Mouse (Mus musculus) cerebellum, postnatal 36 days (tissue): Measurements from ENCODE around the gene Wdfy3.
"Not testable (repeated sequence)": the region's sequence is repeated elsewhere in the genome, so short reads cannot be mapped to it uniquely, and the experiment has no call there.

Experiments used
- DNase-seq, 2 experiments: peaks; one replicate each; pipeline ENCODE4 v3.0.0; 2021 to 2022; ENCODE audit warnings: mixed read lengths in 2 of 2

Gene Wdfy3

DNA sequence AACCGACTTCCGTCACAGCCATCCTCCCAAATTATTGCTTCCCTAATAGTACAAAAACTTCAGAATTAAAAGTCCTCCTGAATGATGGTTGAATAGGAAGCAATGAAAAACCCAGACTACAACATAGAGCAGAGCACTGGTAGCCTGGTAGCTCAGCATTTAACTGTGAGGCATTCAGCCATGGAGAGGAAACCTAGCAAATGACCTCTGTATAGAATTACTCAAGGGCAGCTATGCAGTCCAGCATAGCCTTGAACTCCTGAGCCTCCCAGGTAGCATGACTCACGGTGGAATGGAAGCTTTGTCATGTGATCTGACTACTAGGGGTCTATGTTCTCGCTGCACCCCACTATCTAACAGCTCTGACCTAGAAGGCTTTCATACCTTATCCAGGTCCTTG, 189.8 kb downstream of the Wdfy3 start:
- no peak for DNase-seq

GRCm38 (mm10) chr5:101878403-101878802, 191.3 kb downstream of the Wdfy3 start:
- DNase-seq: no peak

DNA sequence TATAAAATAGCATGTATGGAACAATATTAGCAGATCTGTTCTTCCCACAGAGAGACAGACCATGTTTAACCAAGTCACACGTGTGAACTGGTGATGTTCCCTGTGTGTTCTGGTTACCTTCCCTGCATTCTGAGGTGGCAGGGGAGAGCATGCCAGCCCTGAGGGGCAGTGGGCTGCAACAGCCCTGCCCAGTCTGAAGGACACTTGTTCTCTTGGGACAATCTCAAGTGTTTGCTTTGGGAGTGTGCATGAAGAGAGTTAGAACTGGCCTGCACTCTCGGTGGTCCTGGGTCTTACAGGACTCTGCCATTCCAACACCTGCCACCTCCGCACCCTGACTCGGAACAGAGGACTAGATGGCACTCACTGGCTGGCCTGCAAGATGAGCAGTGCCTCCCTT, 193.5 kb downstream of the Wdfy3 start:
- no peak for DNase-seq

DNA sequence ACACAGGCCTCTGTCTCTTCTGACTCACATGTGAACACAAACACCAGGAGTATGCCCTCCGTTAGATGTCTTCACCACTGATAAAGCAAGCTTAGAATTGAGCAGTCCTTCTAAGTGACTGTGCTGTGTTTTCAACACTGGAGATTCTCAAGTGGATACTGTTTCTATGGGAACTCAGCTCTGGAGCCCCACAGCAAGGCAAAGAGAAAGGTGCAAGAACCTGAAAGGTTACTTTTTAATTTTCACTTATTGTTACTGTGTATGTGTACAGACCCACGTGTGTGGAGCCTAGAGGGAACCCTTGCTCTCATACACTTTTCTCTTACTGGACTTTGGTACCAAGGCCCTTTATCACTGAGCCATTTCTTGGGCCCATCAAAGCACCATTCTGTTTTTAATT, 203.0 kb downstream of the Wdfy3 start:
- DNase-seq: no peak

DNA sequence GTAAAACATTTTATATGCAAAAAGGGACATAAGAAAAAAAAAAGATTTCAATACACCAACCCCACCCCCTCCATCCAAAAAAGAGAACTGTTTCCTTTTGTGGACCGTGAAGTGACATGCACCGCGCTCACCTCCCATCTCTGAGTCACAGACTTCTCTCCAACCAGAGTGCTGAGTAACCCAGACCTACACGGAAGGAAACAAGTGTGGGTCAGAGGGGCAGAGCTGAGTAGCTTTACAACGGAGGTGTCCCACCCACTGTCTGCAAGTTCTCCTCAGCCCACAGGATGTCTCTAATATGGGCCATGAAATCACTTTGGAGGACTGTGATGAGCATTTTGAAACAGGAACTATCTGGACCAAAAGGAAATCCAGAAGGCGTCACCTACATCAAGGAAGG, 205.8 kb downstream of the Wdfy3 start:
- DNase-seq: no peak

- no peak for DNase-seq
Measured at GRCm38 (mm10) chr5:101862651-101863050, 207.1 kb downstream of the Wdfy3 start.

DNA sequence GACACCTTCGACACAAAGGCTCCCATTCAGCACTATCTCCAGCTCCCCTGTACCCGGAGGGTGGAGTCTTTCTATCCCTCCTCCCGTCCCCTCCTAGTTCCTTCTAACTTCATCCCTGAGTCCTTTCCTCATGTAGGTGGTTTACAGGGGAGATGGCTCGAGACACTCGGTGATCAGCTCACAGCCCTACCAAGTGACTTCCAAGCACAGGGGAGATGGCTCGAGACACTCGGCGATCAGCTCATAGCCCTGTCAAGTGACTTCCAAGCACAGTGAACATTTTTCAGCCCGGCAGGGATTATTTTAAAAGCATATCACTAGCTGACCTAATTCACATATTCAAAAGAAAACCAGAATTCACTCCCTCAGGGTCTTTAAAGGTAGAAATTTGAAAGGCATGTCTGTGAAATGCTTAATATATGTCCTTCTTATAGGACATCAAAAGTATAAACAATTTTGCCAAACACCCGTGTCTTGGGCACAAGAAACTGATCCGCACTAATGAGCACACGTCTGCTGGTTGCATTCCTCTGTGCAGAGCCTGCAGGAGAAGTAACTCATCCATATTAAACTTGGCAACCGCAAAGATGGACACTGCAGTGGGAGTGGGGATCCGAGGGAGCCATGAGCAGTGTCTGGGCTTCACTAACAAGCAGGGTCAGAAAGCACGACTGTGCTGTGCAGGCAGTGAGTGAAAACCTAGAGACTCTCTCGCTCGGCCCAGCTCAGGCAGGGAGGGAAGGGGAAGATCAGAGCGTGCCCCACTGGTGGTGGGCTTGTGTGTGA, 207.7 kb downstream of the Wdfy3 start:
- DNase-seq: no peak

DNA sequence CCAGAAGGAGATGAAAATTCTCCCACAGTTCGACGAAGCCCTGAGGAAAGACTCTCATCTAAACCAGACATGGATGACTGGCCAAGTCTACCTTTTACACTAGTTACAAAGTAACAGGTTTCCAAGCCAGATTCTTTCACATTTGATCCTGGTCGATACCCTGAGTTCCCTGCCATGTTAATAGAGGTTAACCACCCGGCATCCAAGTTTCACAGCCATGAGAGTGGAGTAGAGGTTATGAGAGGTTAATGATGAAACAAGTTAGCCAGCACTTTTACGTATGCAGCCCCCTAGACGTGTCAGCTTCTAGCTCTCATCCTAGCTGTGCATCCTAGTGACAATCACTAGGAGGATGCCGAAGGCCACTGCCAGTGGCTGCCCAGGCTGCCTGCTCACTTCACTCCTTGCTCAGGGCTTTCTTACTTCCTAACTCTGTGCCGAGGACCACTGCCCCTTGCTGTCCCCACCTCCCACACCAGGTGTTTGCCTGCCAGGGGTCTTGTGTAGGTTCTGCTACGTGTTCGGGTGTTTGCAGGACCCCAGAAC, 210.8 kb downstream of the Wdfy3 start:
- DNase-seq: no peak

DNA sequence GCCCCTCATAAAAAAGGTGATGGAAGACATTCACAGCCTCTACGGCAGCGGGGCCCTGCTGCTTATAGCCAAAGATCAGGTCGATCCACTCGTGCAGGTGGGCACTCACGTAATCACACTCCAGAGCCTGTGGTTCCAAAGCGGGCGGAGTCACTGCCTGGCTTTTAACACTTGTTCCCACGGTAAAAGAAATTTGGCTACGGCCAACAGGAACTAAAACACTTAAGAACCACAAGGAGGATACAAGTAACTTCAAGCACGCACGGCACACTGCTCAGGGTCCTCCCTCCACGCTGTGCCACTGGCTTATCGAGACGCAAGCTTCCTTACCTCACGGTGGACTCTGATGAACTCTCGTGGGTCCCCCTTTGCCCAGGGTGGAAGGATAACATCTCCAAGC, 214.2 kb downstream of the Wdfy3 start:
- DNase-seq: no peak

DNA sequence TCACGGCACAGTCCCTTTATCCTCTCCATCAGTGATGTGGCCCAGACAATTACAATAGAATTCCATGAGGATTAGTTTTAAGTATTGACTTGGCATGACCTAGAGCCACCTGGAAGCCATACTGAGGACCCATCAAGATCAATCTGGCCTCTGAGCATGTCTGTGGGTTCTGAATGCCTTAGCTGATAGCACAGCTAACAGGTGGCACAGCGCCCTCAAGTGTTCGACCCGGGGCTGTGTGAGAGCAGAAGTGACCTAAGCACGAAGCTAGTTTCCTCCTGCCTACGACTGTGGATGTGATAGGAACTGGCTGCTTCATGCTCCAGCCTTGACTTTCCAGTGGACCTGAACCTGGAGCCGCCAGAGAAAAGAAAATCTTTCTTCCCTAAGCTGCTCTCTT, 215.1 kb downstream of the Wdfy3 start:
- no peak for DNase-seq

GRCm38 (mm10) chr5:101854100-101854499, 215.6 kb downstream of the Wdfy3 start:
- DNase-seq: no peak

- no peak for DNase-seq
Measured at GRCm38 (mm10) chr5:101852116-101852680, 217.5 kb downstream of the Wdfy3 start.

DNA sequence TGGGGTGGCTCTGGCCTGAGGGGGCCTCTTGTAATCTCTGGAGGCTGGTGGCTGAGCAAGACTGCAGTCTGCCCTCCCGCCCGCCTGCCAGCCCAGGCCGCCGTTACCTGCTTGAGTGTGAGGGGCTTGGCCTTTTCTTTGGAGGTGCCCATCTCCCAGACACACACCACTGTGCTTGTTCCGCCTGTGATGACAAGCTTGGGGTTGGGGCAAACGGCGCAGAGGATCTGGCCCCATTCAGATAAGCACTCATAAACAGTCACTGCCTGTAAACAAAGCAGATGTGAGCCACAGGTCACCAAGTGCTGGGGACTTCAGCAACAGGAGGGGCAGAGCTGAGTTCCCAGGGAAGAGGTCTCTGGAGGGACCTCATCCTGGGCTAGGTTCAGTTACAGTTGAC, 218.6 kb downstream of the Wdfy3 start:
- DNase-seq: no peak

DNA sequence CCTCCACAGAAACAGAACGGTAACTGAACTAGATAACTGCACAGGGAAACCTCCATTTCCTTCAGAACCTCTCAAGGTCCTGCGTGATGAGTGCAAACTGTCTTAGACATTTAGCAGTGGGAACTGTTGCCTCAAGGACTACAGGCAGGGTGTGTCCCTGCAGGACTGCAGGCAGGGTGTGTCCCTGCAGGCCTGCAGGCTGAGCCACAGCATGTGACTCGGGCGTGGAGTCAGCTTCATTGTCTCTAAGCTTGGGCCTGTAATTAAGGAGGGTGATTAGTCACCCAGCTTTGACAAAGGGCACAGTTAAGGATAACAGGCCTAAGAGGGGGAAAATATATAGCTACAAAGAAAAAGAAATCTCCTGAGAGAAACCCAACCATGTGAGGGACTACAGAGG, 222.0 kb downstream of the Wdfy3 start:
- DNase-seq: no peak

DNA sequence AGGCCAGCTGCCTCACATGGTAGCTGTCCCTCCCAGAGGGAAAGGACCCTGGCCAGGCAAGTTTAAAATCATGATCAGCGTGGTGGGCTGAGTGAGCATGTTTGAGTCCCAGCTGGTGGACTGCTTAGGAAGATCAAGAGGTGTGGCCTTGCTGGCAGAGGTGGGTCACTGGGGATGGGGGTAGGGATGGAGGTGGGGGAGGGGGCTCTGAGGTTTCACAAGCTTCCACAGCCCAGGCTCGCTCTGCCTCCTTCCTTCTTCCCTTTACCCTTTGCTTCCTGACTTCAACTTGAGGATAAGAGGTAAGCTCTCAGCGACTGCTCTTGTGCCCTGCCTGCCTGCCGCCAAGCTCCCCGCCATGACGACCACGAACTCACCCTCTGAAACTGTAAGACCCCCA, 222.4 kb downstream of the Wdfy3 start:
- DNase-seq: no peak

DNA sequence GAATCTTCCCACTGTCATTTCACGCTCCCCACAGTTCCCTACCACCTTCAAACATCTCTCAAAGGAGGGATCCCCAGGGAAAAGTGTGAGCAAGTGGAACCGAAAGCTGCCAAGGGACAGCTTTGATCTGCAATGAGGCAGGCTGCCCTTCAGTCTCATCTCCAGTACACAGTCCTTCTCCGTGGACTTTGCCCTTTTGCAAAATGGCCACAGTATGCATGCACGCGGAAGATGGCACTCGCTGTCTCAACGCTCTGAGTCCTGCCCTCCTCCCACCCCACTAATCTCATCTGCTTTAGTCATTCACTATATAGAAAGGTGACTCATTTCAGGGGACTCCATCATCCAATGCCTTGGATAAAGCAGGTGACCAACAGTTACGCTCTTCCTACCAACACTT, 223.8 kb downstream of the Wdfy3 start:
- no peak for DNase-seq

DNA sequence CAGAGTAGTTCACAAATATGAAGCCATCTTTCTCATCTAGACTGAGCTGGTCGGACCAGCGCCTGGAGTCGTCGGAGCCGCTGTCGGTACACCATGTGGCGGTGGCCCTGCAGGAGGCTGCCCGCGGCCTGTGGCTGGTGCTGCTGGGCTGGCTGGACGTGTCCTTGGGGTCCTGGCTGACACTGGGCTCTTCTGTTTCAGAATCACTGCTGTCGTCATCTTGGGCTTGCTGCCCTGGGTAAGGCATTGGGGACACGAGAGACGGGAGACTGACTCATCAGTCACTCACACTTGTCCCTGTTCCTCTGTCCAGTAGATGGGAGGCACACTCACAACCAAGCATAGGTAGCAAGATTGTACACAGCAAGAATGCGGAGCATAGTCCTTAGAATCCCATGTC, 224.7 kb downstream of the Wdfy3 start:
- DNase-seq: no peak

DNA sequence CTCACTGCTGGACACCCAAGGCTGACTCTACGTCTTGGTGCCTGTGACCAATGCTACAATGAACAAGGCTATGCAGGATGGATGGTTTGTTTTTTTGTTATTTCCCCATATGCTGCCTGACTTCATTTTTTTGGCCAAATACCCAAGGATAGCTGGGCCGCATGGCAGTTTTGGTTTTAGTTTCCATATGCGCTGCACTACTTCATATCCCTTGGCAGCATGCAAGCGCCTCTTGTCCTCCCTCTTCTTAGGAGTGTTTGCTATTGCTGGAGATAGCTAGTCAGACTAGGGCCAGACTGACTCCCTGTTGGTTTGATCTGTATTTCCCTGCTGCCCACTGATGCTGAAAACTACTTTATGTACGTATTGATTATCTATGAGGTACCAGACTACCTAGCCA, 229.2 kb downstream of the Wdfy3 start:
- DNase-seq: no peak

- not testable (repeated sequence) for DNase-seq
Measured at GRCm38 (mm10) chr5:101837605-101838004, 232.1 kb downstream of the Wdfy3 start.

- DNase-seq: no peak
Measured at GRCm38 (mm10) chr5:101836221-101836620, 233.5 kb downstream of the Wdfy3 start.

- DNase-seq: peak in 1 of 2 experiments; percentile 31
Measured at GRCm38 (mm10) chr5:101833875-101834274, 235.8 kb downstream of the Wdfy3 start.

- no peak for DNase-seq
Measured at GRCm38 (mm10) chr5:101832991-101833390, 236.7 kb downstream of the Wdfy3 start.

- DNase-seq: peak; percentile 36 to 42
Measured at GRCm38 (mm10) chr5:101832042-101832441, 237.7 kb downstream of the Wdfy3 start.

GRCm38 (mm10) chr5:101830180-101830579, 239.5 kb downstream of the Wdfy3 start:
- DNase-seq: no peak

GRCm38 (mm10) chr5:101828932-101829331, 240.8 kb downstream of the Wdfy3 start:
- no peak for DNase-seq
